Mouse (Mus musculus) granulocyte monocyte progenitor cell, adult 5-6 weeks (primary cell): ENCODE data around the gene Tmem132d. TPM values are rescaled to one million over a fixed set of nuclear protein-coding genes. Genes with fewer than 3 reads are reported as not detected.
"Not testable (repeated sequence)": the region's sequence is repeated elsewhere in the genome, so short reads cannot be mapped to it uniquely, and the experiment has no call there.

Source experiments
- ATAC-seq: replicated peaks from 2 replicates; pipeline ENCODE4 v1.8.0; 2016; ENCODE audit warnings: mild to moderate bottlenecking, moderate TSS enrichment, inconsistent platforms; ENCODE audit not compliant: poor library complexity, severe bottlenecking
- total RNA-seq, 2 experiments: library from RNA; stranded (forward) in 1 of 2; stranded (reverse) in 1 of 2; fragments of 200-712, 200-1000 nt in 1 of 2; fragments of >200 nt in 1 of 2; fragmentation: Nextera tagmentation in 1 of 2; gene quantifications; 2 replicates each; pipeline ENCODE4 v1.2.3; 2014 to 2017

Tmem132d gene
- total RNA-seq, 2 experiments from 2014 or later, result not detected

DNA sequence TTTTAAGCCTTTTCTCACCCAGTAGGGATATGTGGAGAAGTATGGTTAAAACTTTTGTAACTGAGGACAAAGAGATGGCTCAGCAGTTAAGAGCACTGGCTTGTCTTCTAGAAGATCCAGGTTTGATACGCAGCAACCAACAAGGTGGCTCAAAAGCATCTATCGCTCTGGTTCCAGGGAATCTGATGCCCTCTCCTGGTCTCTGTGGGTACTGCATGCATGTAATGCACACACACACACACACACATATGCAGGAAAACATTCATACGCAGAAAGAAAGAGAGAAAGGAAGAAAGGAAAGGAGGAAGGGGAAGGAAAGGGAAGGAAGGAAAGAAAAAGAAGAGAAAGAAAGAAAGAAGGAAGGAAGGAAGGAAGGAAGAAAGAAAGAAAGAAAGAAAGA, 320.4 kb downstream of the Tmem132d start:
- ATAC-seq, result no peak

DNA sequence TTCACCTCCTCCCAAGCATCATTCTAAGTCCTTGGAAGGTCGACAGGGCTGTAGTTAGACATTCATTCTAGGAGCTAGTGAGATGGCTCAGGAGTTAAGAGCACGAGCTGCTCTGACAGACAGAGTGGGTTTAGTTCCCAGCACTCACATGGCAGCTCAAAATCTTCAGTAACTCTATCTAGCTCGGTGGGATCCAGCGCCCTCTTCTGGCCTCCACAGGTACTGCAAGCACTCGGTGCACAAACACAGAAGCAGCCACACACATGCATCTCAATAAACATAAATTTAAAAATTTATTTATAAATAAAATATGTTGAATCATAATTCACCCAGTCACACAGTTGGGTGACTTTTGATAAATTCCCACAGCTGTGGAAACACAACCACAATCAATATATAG, 321.2 kb downstream of the Tmem132d start:
- no peak for ATAC-seq

DNA sequence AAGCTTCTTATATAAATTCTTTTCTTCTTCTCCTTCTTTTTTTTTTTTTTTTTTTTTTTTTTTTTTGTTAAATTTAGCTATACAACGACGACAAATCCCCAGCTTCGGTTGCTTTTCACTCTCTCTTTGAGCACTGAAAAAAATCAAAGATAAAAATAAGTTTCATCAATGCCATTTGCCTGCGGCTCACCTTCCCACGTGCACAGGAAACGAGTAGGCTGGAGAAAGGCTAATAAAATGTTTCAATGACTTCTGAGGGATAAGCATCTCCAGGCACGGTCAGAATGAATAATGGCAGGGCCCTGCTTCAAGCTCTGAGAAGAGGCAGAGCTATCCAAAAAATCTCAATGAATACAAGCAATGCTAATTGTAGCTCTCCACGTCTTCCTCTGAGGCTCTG, 330.3 kb downstream of the Tmem132d start:
- no peak for ATAC-seq

DNA sequence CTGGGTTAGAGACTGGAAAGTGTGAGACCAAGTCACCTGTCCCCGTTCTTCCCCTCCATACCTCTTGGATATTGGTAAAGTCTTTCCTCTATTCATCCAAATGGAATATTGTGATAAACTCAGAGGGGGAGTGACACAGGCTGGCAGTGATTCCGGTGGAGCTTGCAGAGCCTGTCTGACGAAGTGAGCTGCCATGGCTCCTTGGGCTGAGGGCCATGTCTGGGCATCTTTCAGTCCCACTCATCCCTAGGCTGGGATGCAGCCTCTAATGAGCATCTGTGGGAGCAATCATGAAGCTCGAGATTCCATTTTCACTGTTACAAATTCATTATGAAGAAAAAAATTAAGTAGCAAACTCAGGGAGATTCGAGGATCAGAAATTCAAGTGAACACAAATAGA, 332.5 kb downstream of the Tmem132d start:
- ATAC-seq, result no peak

DNA sequence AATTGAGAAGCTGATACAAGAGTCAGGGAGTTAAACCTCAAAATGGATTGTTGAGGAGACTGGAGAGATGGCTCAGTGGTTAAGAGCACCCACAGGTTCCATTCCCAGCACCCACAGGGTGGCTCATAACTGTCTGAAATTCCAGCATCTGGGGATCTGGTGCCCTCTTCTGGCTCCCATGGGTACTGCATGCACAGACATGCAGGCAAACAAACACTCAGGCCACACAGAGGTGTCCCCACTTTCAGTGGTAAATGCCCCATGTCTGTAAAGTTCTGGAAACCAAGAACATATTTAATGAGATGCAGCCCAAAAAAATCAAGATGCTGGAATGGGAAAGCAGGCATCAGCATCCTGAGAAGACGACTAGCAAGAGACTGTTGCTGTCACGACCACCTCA, 333.4 kb downstream of the Tmem132d start:
- no peak for ATAC-seq

DNA sequence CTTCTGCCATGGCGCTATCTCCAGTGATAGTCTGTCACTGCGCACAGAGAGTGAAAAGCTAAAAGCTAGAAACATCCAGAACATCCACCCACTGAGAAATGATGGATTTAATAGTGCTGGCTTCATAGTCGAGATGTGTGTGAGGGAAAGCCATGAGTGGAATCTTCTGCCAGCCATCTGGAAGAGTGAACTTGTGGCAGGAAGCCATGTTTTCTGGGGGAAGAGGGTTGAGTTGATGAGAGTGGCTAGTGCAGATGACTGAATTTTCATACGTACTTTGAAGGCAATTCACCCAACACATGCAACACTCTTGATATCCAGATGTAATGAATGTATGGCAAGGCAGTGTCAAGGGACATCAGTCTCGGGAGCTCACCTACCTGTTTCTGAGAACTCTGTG, 342.3 kb downstream of the Tmem132d start:
- ATAC-seq, result no peak

DNA sequence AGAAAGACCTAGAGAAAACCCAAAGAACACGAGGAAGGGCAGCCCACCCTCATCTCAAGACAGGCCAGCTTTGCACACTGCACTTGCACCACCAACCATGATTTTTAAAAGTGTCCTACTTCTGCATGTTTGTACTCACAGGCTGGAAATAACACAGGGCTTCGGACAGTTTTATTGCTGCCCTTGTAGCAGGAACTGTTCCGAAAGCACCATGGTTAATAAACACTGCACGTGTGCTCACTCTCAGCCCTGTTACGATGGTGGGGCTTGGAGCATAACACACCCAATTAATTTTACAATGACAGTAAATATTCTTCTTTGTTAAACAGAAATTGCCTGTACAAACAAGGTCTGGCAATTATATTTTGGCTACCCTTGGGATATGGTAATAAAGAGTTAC, 357.4 kb downstream of the Tmem132d start:
- ATAC-seq, result no peak

DNA sequence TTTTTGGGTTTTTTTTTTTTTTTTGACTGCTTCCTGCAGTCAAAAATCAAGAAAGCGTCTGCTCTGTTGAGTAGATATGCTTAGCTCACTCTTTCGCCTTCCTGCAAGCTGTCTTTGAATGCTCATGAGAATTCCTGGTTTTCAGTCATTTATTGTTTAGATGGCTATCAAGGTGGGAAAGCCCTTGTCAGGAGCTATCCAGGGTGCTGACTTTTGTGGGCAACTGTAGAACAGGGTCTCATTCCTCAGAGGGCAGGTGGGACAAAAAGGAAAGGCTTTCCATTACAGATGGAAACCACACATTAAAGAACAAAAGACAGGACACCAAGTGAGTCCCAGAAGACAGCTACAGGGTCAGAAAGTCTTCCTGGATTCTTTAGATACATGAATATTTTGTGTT, 360.3 kb downstream of the Tmem132d start:
- ATAC-seq, result no peak

DNA sequence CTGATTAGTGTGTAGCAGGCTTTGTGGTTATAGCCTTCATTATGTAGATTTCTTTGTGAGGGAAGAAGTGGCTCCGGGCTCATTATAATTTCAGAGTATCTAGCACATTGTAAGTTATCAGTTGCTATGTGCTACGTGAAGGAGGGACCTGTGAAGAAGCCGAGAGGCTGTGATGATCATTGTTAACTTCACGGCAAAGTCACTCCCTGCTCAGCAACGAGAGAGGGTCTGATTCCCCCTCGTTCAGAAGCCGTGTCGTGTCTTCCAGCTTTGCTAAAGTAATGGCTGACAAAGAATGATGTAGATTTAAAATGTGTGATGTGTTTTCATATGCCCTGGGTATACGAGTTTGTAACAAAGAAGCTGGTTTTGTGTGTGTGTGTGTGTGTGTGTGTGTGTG, 391.1 kb downstream of the Tmem132d start:
- no peak for ATAC-seq

DNA sequence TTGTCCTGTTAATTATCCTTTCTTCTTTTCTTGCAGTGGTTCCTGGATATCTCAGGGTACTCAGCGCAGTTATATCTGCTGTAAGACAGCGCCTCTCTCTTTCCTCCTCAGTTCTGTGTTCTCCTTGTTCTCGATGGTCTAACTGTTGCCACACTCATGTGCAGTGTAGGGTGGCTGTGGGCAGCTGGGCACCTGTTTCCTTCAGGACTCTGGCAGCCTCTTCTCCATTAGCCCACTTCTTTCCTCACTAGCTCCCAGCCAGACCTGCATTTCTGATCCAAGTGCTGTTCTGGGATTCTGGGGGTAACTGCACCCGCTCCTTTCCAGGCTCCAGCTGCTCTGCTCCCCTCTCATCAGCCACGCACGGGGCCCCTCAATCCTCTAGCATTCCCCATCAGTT, 392.8 kb downstream of the Tmem132d start:
- ATAC-seq, result no peak

DNA sequence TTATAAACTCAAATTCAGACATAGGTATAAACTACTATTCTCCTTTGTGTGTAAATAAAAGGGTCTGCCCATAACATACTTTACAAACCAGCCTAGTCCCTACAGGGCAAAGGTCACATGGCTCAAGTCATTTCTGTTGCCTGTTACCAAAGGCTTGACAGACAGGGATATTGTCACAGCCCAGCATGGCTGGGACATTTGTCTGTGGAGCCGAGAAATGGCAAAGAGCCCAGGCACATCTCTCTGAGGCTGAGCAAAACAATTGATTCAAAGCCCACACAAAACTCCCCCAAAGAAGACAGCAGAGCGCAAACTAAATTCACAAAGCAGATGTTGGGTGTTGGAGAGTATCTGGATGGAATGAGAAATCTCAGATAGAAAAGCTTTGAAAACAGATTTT, 405.8 kb downstream of the Tmem132d start:
- no peak for ATAC-seq

DNA sequence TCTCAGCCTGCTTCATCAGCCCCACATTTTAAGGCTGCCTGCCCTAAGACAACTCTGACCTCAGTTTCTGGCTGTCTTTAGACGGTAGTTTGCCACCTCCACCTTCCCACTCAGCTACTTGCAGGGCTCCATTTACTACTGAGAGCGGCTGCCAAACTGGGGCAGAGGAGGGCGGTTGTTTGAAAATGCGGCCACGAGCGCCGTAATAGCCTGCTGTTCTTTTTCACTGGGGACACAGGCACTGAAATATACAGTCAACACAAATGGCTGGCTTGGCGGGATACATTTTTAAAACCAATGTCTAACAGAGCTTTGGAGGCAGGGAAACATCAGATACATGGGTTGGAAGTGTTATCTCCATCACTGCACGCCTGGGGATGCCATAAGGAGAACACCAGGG, 428.2 kb downstream of the Tmem132d start:
- no peak for ATAC-seq

DNA sequence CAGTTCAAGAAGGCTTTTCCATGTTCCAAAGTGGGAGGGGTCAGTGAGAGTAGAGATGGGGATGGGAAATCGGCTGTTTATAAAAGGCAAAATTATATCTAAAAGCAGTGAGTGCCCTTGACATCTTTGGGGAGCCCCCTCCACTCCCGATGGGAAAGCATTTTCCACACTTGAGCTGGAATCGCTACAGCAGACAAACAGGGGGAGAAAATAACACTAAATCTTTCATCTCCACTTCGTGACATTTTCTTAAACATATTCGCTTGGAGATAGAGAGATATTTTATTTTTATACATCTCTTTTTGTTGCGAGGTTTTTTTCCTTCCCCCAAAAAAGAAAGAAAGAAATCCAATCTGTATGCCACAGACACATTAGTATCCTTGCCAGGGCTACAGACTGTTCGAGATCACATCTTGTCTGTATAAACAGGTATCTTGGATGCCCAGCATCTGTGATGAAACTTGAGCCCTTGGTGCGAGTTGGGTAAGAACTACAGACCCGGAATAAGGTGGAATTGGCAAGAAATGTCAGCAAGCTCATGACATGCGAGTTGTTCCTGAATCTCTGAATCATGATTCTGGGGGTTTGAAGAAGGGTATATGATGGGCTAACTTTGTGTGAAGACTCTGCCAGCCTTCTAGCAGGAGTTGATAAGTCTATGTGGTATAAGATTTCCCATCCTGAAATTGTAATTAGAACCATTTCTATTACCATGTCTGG, 436.2 kb downstream of the Tmem132d start:
- ATAC-seq, result no peak

DNA sequence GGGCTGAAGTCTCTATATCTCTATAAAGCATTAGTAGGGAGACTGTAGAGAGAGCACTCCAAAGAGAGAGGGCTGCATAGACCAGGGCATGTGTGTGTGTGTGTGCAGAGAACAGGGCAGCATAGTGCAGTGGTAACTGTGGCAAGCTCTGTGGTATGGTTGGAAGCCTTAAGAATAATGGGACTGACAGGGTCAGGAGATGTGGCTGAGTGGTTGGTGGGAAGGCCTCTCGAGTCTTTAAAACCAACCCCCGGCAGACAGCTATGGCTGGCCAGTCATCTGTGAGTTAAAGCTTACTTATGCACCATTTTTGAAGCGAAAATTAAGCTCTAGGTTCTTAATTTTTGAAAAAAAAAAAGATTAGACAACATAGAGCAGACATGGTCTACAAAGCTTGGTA, 439.4 kb downstream of the Tmem132d start:
- ATAC-seq, result no peak

DNA sequence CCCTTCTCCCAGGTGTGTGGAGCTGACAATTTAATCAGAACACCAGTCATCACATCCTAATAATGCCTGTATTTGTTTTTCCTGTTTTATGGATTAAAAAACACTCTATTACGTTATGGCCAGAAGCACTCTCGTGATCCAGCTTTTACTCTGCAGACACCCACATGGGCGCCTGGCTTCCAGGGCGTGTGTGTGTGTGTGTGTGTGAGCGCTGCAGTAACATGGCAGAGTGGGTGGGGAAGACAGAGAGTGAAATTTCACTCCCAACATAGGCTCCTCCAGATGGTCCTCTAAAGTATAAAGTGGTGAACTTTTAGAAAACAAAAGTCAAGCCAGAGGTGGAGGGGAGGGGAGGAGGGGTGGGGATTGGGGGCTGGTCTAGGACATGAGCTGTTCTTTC, 442.1 kb downstream of the Tmem132d start:
- ATAC-seq, result no peak

DNA sequence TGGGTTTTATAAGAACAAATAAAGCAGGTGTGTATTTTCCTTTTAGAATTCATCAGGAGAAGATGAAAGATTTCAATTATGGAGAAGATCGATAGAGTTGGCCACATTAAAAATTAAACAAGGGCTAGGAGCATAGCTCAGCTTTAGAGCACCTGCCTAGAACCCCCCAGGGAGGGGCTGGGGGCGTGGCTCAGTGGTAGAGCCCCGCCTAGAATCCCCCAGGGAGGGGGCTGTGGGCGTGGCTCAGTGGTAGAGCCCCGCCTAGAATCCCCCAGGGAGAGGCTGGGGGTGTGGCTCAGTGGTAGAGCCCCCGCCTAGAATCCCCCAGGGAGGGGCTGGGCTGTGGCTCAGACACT, 452.9 kb downstream of the Tmem132d start:
- not testable (repeated sequence) for ATAC-seq

DNA sequence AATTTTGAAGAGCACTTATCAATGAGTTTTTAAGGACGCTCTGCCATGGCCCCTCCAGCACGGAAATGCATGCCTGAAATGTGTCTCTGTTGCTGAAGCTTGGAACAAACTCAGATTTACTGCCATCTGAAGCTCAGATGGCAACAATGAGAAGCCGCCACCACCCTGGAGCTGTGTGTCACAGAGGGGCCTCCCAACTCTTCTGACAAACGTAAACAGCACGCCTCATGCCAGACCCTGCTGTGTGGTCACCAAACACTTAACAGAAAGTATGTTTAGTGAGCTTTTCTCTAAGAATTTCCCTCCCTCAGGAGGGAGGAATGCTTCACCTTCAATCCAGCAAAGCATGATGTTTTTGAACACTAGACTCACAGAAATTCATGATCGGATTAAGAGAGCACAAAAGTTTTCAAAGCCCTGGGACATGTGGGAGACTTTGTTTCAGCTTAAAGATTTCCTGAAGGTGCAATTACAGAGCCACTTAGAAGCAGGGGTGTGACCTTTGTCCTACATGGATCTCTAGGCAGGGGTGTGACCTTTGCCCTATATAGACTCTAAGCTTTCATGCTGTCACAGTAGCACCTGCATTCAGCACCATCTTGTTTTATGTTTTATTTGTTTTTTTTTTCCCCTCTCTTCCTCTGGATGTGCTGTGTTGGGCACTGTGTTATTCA, 453.4 kb downstream of the Tmem132d start:
- ATAC-seq, result no peak

DNA sequence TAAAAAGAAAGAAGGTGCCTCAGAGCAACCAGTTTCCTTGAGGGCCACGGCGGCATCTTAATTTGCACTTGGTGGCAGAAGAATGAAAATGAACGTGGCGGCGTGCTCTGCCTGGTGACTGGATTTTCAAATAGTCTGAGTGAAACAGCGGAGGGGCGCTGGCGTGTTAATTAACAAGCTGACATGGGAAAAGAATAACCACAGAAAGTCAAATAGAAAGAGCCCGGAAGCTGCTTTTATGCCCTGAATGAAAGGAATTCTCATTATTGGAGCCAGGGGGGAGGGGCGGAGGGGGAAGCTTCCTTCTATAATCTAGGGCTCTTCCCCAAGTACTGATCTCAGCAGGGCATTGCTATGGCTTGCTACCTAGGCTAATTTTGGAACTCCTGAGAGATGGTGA, 456.2 kb downstream of the Tmem132d start:
- no peak for ATAC-seq

DNA sequence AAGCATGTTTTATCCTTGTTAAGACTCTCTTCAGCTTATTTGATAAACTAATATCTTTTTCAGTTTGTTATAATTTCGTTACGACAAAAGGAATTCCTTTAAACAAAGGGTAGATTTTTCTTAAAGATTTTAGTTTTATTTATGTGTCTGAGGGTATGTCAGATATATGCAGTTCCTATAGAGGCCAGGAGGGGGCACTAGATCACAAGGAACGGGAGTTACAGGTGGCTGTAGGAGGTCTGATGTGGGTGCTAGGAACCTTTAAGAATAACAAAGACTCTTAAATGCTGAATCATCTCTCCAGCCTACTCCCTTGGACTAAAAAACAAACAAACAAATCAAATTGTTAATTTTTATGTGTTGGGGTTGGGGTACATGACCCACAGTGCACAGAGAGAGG, 467.2 kb downstream of the Tmem132d start:
- no peak for ATAC-seq

DNA sequence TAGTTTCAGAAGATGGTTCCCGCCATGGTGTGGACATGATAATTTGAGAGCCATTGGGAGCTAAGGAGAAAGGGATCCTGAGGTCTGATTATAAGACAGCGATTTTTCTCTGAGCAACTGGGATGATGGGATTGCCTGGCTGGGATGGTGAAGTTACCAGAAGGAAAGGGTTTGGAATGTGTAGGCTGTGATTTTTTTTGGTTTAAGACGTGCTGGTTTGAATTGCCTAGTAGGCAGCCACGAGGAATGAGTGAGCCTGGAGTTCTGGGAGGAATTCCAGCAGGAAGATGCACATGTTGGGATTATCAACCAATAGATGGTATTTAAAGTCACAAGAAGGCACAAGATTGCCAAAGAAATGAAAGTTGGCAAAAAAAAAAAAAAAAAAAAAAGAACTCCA, 470.2 kb downstream of the Tmem132d start:
- no peak for ATAC-seq

DNA sequence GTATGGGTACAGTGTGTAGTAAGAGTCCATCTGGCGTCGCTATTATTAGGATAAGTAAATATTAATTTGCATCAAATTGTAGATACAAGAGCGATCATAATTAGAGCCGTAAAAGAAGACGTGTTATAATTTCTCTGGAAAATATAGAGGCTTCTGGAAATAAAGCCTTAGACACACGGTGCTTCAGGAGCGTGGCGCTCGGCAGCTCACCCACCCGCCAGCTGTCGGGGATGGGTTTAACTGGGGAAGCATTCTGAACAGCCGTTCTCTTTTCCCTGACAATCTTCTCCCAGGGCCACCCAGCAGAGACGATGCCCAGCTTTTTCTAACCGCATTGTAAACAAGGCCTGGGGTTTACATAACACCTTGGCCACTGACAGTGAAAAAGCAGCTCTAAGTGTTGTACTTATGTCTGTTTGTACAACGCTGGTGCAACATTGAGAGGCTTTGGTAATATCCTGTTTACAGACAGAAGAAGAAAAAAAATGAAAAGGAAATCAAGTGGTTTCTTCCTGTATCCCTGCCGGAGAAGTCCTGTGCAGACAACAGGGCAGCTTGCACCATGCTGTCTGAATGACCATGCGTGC, 476.3 kb downstream of the Tmem132d start:
- no peak for ATAC-seq

DNA sequence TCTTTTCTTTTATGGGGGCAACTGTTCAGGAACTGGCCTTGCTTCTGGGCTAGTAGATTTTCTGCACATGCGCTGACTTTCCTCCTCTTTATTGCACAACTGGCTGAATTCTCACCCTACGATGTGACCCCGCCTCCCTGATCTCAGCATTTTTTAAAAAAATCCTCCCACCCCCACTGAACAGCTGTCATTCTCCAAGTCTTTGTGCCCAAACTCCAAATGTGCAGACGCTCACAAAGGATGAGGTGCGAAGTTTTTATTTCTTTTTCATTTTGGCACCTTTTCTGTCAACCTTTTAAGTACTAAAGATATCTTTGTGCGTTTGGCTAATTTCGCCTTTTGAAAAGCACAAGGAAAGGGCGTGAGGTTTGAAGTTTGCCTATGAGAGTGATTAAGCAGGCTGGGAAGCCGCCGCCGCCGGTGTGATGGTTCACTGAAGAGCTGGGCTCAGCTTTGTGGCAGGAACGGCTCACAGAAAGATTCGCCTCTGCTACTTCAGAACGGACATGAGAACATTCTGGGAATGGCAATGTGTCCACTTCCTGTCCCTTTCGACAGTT, 478.6 kb downstream of the Tmem132d start:
- ATAC-seq, result no peak
